Mouse (Mus musculus) T-helper 1 cell (primary cell): Measurements from ENCODE around the gene Gfm1.

Experiments
- in situ Hi-C: fragments of 300-600 bp; cut with MboI, MseI; formaldehyde crosslinking; loops from one replicate; pipeline ENCODE4 v1.15.1; 2025; ENCODE audit warnings: high pct_unique_total_duplicates

Gfm1 gene

GRCm38 (mm10) chr3:67429999-67430380 is at the start of gene Gfm1:
Gfm1 (plus strand) TSS chr3:67430096.
- in situ Hi-C loops, result loop anchor here (5.0 kb wide), 2 partner anchors 58 to 152 kb away; partner anchors contain the start of genes Mfsd1 and Mlf1

- in situ Hi-C loops, result loop anchor here (5.0 kb wide), 1 partner anchor 57 kb away; the partner anchor contains the start of gene Mlf1
These were observed 428 bp upstream of the Gfm1 start for GRCm38 (mm10) chr3:67429338-67429998.

GRCm38 (mm10) chr3:67434011-67434410 is 4.1 kb downstream of the Gfm1 start:
- in situ Hi-C loops, result loop anchor here (5.0 kb wide), 1 partner anchor 148 kb away; the partner anchor contains the start of gene Mfsd1

DNA sequence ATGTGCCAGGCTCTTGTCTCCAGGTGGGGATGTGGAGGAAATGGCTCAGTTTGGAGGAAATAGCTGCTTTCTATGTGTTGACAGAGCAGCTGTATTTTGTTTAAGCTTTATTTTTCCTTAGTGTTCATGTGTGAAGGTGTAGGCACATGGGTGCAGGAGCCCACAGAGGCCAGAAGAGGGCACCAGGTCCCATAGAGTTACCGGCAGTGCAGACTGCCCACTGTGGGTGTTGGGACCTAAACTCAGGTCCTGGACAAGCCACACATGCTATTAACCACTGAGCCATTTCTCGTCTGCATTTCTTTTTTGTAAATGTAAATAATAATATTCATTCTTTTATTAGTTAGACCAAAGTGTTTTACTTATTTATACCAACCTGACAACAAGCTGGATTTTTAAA is 17.2 kb downstream of the Gfm1 start:
- in situ Hi-C loops, result no loop called here

DNA sequence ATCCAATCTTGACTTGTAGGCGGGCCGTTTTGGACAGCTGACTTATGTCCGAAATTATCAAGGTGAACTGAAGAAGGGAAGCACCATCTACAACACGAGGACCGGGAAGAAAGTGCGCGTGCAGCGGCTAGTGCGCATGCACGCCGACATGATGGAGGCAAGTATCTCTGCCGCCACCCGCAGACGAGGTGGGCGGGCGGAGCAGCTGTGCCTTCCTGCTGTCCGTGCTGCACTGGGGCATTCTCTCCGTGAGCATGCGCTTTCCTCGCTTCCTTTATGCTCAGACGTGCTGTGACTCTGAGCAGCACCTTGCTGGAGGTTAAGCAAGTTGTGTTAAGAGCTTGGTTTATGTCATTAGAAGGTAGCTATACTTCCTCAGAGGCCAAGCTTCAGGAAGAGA is 19.8 kb downstream of the Gfm1 start:
- in situ Hi-C loops, result loop anchor here (25.0 kb wide), 1 partner anchor 1838 kb away; no protein-coding TSS in a partner anchor

DNA sequence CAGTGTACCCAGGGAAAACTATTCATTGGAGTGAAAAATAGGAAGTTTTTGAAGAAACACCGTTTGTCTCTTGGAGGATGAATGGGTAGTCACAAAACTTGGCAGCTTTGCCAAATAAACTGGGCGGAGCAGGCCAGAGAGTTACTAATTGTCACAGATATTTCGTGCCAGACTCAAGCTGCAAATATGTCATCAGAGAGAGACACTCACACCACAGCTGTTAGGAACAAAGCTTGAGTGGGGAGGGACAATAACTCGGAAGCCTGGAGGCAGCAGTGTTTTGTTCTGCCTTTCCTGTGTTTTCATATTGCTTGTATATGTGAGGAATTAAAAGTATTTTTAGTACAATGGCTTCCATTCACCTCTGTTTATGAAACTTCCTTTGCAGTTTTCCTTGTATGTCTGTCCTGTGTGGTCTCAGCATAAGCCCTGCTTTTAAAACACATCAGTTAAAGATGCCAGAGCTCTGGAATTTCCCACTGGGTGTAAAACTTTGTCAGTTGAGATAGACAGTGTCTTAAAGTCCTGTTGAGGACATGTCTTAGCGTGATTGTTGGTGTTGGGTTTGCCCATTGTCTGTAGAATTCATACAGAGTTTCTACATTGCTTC is 20.8 kb downstream of the Gfm1 start:
- in situ Hi-C loops, result loop anchor here (25.0 kb wide), 1 partner anchor 1837 kb away; no protein-coding TSS in a partner anchor

- in situ Hi-C loops, result loop anchor here (25.0 kb wide), 1 partner anchor 1827 kb away; no protein-coding TSS in a partner anchor
These were observed 30.0 kb downstream of the Gfm1 start for GRCm38 (mm10) chr3:67459881-67460280.

DNA sequence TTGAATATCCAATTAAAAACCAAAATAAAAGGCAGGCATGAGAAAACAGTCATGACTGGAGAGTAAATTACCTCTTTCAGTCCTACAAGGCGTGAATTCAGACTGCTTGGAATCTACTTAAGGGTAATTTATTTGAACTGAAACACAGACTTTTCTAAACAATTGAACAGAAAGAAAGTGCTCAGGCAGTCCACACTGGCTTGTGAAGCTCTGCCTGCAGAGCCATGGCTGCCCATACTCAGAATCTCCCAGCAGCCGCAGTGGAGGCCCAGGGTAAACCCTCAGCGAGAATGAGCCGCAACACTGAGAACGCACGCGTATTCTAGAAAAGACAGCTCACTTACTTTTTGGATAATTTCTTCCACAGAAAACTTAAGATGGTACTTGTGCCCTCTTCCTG is 32.1 kb downstream of the Gfm1 start:
- in situ Hi-C loops, result loop anchor here (25.0 kb wide), 1 partner anchor 1825 kb away; no protein-coding TSS in a partner anchor

DNA sequence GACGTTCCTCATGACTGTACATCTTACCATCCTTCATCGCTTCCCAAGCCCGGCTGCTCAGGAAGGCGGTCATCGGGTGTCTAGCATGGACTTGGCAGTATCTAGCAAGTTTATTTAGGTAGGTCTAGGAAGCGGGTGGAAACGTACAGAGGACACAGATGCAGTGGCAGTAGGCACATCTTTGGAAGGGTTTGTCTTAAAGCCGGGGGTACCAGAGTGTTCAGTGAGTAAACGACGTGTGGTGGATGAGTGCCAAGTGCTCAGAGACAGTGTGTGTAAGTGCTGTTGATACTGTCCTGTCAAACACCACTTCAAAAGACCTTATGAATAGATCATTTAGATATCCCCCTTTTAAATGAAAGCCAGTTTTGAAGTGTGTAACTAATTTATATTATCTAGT is 32.7 kb downstream of the Gfm1 start:
- in situ Hi-C loops, result loop anchor here (25.0 kb wide), 1 partner anchor 1825 kb away; no protein-coding TSS in a partner anchor

- in situ Hi-C loops, result loop anchor here (25.0 kb wide), 1 partner anchor 1824 kb away; no protein-coding TSS in a partner anchor
These were observed 33.1 kb downstream of the Gfm1 start for GRCm38 (mm10) chr3:67463001-67463400.

- in situ Hi-C loops, result loop anchor here (25.0 kb wide), 1 partner anchor 1824 kb away; no protein-coding TSS in a partner anchor
These were observed 33.8 kb downstream of the Gfm1 start, which contains the start of gene Lxn for GRCm38 (mm10) chr3:67463450-67464372. Lxn (minus strand) TSS chr3:67463926.

DNA sequence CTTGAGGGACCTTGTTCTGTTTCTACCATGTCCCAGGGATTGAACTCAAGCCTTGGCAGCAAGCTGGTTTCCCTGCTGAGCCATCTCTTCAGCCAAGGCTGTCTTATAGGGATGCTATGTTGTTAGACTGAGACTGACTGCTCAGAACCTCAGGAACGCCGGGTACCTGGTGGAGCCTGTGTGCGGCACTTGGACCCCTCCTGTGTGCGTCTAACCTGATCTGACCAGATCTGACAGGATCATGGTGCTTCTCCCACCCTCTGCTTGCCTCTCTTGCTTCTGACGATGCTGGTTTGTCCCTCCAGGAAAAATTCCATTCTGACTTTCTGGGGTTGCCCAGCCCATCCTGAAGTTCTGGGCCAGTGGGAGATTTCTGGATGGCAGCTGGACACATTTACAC is 36.7 kb downstream of the Gfm1 start:
- in situ Hi-C loops, result loop anchor here (25.0 kb wide), 1 partner anchor 1821 kb away; no protein-coding TSS in a partner anchor

GRCm38 (mm10) chr3:67467281-67467680 is 37.4 kb downstream of the Gfm1 start:
- in situ Hi-C loops, result loop anchor here (25.0 kb wide), 1 partner anchor 1820 kb away; no protein-coding TSS in a partner anchor

DNA sequence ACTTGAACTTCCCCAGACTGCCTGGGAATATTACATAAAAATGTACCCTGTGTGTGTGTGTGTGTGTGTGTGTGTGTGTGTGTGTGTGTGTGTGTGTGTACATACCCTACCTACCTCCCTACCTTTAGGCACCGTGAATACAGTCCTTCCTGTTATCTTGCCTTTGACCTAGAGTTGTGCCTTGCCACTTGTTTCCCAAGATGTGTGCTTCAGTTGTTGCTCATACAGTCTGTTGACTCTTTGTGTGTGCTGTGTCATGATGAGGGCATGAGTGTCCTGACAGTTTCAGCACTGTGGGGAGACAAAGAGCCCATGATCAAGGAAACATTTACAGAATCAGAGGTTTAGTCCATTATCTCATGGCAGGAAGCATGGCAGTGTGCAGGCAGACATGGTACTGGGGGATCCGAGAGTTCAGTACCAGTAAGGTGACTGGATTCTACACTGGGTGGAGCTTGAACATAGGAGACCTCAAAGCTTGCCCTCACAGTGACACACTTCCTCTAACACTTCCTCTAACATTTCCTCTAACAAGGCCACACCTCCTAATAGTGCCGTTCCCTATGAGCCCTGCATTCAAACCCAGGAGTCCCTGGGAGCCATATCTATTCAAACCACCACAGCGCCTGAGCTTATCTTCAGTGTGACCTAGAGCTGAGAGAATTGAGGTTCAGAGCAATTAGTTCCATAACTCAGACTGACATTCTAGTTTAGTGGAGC is 41.7 kb downstream of the Gfm1 start:
- in situ Hi-C loops, result loop anchor here (25.0 kb wide), 1 partner anchor 1816 kb away; no protein-coding TSS in a partner anchor

- in situ Hi-C loops, result loop anchor here (25.0 kb wide), 1 partner anchor 1814 kb away; no protein-coding TSS in a partner anchor
These were observed 43.5 kb downstream of the Gfm1 start for GRCm38 (mm10) chr3:67473438-67473837.

- in situ Hi-C loops, result no loop called here
These were observed 49.9 kb downstream of the Gfm1 start for GRCm38 (mm10) chr3:67479806-67480205.

DNA sequence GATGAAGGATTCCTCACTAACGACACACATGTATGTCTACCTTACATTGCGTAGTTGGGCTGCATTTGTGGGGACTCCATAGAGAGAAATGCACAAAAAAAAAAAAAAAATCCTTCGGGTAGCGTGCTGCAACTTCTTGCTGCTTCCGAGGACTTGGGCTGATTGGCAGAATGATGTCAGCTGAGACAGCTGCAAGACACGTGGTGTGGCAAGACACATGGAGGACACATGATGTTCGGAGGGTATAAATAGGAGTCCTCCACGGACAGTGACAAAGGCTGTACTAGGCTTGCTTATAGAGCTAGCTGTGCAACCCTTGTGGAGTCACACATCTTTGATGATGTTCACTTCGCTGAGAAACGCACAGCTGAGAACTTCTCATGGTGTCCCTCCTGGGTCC is 52.5 kb downstream of the Gfm1 start:
- in situ Hi-C loops, result no loop called here

DNA sequence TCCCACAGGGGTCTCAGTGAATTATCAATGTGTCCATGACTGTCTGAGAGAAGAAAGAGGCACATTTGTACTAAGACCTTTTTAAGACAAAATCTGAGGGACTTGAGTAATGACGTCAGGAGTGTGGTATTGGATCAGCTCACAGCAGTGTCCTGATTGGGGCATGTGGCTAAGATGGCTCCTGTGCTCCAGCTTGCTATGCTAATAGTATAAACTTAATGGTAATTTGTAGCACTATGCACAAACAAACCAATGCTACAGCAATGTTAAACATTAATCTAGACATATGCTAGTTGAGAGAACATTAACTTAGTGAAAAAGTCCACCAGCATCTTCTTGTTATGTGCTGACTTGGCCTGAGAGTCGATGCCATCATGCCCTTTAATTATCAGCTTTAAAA is 55.3 kb downstream of the Gfm1 start:
- in situ Hi-C loops, result no loop called here

DNA sequence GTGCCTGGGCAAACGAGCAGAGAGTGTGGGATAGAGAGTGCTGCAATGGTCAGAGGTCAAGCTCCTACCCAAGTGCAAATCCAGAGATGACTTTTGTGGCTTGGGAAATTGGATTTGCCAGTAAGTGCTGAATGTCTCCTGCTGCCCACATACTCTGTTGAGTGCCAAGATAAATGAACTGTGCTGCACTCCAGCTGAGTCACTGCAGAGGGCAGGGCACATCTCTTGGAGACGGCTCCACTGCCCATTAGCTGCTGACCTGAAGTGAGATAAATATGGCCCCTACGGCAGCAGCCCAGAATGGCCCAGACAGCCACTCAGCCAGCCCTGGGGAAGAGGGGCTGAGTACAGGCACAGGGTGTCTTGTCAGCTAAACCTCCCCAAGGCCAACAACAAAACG is 60.3 kb downstream of the Gfm1 start:
- in situ Hi-C loops, result no loop called here

DNA sequence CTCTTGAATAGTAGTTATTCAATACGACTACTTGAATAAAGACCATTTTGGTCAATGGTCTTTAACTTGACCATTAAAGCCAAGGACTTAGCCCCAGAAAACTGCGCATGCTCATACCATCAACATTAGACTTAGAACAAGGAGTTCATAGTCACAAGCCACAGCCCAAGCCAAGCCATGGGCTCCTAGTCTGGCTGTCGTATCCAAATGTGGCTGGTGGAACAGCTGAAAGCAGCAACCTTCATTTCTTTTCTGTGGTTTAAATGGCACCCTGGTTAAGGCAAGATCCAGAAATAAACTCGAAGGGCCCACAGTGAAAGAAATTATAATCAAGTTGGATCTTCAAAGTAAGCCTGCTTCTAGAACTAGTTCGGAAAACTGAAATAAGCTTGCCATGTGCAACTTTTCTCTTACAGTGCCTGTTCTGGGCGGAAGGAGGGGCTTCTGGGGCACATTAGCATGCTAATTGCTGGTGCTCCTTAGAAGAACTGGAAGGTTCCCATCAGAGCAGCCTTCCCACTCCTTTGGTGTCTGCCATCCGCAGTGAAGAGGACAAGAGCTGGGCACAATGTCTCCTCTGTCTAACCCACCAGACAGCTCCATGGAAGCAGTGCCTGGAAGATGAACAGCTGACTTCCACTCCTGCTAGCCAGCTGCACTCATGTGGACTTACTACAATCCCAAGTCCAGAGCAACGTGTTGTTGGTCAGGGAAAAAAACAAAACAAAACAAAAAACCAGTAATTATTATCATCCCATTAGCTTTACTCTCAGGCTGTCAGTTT is 62.4 kb downstream of the Gfm1 start:
- in situ Hi-C loops, result no loop called here
